Mouse (Mus musculus): ENCODE measurements around the gene Tmem179. TPM values are rescaled to one million over a fixed set of nuclear protein-coding genes. Genes with fewer than 3 reads are reported as not detected.

The Tmem179 gene
- 1 to 10 TPM; 5.8 to 6.6 TPM for total RNA-seq (2021)
- long read RNA-seq, experiment 1, transcript Tmem179-201 (4 exons, 2,380 nt), result major isoform, 9 of 9 reads
- long read RNA-seq, experiment 1, partial matches to known transcripts, result 0 of 9 reads
- long read RNA-seq, experiment 1, other reads (novel, unspliced or antisense), result 0 of 9 reads
- long read RNA-seq, experiment 2, transcript Tmem179-201 (4 exons, 2,380 nt), result major isoform, 21 of 23 reads
- long read RNA-seq, experiment 2, partial matches to known transcripts, result 0 of 23 reads
- long read RNA-seq, experiment 2, other reads (novel, unspliced or antisense), result 2 of 23 reads

DNA sequence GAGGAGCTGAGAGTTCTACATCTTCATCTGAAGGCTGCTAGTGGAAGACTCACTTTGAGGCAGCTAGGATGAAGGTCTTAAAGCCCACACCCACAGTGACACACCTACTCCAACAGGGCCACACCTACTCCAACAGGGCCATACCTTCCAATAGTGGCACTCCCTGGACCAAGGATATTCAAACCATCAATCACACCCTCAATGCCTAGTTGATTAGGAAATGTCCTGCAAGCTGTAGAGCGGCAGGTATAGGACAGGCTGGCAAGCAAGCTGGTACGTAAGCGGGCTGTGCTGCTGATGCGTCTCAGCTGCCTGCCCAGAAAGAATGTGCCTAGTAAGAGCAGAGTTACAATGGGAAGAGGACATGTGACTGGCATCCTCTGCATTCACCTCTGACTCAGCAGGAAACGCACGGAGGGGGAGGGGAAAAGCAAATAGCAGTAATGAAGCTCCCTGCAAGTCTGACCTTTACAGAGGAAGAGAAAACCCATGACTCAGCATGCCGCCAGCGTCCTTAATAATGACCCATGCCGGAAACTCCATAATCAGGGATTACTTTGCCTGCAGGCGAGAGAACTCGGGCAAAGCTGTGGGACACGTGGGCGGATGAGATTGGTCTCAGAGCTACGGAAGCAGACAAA is at the start of gene Tmem179:
Gene Tmem179, minus strand, starts transcription at position 51 of the 641 bp plus-strand sequence.
- peak in 1 of 2 experiments; percentile 65 for DNase-seq (ENCODE audit: low spot score in 2 of 2)

DNA sequence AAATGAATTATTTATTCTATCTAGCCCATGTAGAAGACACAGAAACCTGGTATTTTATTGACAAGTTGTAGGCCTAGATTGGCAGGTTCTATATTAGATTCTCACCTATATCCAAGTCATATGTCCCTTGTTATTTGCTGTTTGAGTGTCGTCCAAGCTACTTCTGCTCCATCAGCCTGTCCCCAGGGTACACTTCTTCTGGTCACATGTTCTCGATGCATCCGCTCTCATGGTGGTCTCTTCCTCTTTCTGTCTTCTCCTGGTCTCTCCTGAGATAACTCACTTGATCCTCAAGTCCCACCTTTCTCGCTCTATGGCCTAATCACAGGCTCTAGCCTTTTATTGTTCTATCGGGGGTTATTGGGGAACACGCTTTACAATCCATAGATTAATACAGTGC is 46.5 kb upstream of the Tmem179 start:
- no peak for DNase-seq (ENCODE audit: low spot score in 2 of 2)

DNA sequence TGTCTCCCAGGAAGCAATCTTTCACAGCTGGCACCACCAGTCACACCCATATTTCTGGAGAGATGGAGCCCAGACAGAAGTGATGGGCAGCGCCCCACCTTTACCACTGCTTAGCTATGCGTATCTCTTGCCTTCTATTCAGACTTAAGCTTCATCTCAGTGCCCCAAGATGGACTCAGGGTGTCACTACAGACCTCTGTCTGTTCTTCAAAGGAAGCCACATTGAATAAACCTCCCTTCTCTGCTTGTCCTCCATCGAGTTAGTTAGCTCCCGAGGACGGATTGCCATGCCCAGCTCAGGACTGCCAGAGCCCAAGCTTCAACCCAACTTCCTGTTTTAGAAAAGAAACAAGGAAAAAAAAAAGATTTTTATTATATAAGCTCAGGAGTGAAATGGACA is 45.9 kb upstream of the Tmem179 start:
- no peak for DNase-seq (ENCODE audit: low spot score in 2 of 2)

DNA sequence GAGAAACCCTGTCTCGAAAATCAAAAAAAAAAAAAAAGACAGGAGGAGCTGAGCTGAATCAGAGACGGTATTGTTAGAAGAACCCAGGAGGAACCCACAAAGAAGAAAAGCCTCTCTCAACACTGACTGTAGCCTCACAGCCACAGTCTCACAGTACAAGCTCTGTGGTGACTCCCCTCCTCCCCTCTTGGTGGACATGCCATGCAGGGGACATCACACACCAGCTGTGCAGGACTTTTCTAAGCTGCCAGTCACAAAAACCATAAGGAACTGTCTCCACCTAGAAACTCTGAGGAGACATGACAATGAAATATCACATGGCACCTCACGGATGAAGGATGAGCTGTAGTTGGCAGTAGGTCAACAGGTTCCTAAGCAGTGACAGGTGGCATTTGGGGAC is 44.6 kb upstream of the Tmem179 start:
- no peak for DNase-seq (ENCODE audit: low spot score in 2 of 2)

DNA sequence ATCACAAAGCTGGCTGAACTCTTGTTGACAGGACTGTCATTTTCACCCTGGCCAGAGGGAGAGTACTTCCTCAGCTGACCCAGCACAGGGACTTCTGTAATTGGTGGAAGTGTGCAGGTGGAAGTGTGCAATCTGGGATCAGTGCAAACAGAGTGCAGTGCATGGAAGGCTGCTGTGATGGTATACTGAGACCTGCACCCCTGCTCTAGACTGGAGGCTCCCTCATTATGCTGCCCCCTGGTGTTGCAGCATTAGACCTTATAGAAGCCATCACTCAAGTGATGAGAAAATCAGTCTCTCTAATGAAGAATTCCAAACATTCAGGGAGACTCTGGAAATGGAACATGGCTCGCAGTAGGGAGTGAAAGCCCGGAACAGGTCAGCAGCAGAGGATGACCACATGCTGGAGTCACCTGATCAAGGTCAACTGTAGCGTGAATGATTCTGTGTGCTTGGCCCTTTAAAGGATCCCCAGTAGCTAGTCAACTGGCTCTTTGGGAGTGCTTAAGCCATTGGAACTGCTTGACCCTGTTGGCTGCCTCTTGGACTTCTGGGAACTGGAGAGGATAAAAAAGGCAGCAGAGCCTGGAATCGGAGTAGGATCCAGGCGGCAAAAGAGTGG is 43.7 kb upstream of the Tmem179 start:
- no peak for DNase-seq (ENCODE audit: low spot score in 2 of 2)

DNA sequence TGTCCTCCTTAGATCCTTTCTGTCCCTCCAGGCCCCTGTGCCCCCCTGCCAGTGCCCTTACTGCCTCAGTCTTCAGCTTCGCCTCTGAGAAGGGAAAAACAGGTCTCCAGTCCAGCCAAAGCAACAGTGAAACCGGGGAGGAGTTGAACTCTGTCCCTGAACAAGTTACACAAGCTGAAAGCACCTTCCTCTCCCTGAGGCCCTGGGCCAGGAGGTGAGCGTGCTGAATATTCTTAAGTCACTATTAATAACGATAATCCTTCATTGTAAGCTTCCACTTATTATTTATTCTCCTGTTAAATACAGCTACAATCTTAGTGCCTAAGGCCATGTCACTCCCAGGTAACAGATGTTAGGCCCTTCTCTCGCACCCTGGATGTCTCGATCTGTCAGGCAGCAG is 43.1 kb upstream of the Tmem179 start:
- no peak for DNase-seq (ENCODE audit: low spot score in 2 of 2)

DNA sequence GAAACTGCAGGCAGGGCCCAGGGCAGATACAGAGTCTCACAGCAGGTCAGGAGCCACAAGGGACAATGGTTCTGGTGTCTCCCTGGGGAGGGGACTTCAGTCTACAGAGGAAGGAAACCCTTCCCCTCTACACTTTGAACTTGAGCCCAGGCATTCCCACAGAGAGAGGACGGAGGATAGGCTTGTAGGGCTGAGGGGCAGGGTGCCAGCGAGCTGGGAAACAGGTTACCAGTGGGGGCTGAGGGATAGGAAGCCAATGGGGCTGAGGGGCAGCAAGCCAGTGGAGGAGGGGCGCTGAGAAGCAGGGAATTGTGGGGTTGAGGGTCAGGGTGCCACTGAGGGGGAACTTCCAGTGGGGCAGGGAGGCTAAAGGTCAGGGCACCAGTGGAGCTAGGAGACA is 42.7 kb upstream of the Tmem179 start:
- DNase-seq (ENCODE audit: low spot score in 2 of 2), result no peak

DNA sequence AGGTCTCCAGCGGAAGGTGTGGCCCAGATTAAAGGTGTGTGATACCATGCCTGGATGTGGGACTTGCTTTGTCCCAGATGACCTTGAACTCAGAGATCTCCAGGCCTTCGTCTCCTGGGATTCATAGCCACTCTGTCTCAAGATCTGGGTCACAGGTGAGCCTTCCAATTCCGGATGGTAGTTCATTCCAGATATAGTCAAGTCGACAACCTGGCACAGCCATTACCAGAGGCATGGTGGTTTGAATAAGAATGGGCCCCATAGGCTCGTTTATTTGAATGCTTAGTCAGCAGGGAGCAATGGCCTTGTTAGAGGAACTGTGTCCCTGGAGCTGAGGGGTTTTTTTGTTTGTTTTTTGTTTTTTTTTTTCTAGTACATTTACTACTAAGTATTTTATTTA is 40.7 kb upstream of the Tmem179 start:
- no peak for DNase-seq (ENCODE audit: low spot score in 2 of 2)

DNA sequence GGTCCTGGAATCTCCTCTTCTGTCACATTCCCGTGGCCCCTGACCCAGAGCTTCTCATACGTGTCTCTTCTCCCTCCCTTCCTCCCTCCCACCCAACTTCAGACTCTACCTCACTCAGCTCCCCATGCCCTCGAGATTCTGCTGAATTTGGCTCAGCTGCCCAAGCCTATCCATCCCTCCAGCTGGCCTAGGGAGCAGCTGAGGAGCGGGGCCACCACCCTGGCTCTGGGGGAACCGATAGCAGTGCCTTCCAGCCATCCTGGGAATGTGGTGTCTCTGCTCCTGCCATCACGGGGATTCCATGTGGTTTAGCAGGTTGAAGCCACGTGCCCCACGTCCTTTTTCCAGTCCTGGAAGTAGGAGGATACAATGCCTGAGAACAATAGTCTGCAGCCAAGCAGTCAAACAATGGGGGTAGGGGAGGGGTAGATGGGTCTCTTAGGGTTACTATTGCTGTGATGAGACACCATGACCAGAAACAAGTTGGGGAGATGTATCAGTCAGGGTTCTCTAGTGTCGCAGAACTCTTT is 40.0 kb upstream of the Tmem179 start:
- no peak for DNase-seq (ENCODE audit: low spot score in 2 of 2)

DNA sequence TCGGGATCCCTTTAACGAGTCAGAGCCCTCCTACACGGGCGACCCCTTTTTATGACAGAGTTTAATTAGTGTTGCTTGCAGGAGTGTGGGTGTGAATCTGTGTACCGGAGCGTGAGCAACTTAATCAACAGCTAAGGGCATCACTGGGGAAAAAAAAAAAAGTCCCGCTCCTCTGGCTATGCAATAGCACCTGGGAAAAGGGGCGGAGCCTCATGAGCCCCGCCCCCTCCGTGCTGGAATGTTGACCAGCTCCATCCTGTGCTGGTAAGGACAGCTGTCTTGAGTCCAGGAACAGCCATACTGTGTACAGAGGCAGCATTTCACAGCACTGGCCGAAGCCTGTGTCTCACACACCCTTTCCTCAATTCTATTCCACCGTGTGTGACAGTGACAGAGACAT is 38.4 kb upstream of the Tmem179 start:
- no peak for DNase-seq (ENCODE audit: low spot score in 2 of 2)

DNA sequence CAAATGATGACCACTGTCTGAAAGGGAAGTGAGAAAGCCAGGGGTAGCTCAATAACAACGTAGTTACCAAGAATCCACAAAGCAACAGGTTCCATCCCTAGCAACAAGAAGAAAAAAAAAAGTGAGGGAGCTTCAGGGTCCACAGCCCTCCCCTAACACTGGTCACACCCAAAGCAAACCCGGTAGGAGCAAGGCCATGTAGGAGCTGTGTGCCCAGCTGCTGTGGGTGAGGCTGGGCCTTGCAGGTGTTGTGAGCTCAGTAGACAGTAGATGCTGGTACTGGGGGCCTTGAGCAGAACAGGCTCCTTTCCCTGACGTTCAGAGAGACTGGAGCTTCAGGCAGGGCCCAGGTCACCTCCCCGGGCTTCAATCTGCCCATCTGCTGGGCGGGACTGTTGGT is 36.0 kb upstream of the Tmem179 start:
- no peak for DNase-seq (ENCODE audit: low spot score in 2 of 2)

DNA sequence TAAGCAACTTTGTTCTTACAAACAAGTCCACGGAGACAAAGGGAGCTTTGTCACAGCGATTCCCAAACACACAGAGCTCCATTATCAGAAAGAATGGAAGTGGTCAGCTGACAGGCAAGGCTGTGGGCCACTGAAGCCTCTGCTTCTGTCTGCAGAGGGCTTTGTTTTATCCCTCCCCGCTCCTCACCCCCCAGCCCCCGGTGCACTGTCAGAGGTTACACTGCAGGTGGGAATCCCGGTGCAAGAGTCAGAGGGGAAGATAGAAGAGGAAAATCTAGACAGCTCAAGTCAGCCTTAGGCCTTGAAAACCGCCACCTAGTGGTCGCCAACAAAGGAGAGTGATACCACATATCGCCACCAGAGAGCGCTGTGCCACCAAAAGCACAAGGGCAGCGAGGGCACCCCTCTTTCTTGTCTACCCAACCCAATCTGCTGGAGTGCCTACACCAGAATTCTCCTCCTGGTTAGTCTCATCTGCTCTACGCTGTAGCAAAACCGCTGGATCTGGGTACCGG is 35.4 kb upstream of the Tmem179 start:
- DNase-seq (ENCODE audit: low spot score in 2 of 2), result peak; percentile 75

DNA sequence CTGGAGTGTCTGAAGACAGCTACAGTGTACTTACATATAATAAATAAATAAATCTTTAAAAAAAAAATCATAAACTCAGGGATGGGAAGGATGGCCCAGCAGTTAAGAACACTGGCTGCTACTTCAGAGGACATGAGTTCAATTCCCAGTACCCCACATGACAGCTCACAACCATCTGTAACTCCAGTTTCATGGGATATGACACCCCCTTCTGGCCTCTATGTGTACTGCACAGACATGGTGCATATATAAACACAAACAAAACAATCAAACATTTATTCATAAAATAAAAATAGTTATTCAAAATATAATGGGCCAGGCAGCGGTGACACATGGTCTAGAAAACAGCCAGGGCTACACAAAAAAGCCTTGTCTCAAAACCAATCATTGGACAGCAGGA is 32.7 kb upstream of the Tmem179 start:
- no peak for DNase-seq (ENCODE audit: low spot score in 2 of 2)

DNA sequence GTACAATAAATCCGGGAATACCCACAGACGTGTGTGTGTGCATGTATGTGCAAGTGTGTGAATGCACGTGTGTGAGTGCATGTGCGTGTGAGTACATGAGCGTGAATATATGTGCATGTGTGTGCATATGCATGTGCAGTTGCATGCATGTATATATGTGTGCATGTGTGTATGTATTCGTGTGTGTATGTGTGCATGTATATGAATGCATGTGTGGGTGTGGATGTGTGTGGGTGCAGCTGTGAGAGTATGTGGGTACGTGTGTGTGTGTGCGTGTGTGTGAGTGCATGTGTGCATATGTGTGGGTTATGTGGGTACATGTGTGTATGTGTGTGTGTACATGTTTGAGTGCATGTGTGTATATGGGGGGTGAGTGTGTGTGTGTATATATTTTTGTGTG is 29.6 kb upstream of the Tmem179 start:
- DNase-seq (ENCODE audit: low spot score in 2 of 2), result no peak

DNA sequence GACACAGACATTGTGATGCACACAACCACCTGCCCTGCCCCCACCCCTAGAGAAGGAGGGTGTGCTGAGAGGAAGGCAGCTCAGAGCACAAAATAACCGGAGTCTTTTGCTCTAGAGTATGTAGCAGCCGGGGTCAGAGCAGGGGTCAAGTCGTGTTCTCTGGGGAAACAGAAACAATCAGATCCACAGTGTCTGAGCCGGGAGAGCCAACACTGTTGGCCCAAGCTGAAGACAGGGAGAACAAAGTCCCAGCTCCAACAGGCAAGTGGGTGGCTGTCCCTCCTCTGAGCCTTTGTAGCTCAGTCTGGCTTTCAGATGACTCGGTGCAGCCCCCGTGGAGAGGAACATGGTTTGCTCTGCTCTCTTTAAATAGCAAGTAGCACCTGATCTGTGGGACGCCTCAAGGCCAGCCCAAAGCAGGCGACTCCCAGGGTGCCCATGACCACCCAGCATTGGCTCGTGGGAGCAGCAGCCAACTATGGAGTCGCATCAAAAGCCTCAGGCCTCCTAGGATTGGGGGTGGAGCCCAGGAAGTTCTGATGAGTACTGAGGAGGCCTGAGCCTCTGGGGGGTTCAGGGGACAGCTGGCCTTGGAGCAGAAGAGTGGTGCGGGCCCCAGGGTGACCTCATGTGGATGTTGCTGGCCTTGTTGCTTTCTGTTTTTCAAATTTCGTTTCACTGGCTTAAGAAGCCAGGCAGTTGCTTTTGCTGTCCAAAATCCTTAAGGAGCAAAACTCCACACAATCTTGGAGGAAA is 28.6 kb upstream of the Tmem179 start:
- DNase-seq (ENCODE audit: low spot score in 2 of 2), result no peak

DNA sequence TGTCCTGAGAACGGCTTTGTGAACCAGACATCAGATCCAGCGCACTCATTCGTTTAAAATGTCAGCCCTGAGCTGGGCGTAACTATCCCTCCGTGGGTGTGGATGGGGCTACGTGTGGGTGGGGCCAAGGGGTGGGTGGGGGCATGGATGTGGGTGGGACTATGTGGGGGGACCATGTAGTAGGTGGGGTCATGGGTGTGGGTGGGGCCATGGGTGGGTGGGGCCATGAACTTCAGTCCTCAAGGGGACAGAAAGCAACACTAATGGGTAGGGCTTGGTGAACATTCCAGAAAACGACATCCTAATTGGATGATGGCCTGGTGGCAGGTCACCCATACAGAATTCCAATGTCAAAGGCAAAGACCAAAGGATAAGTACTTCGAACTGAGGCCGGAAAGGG is 27.4 kb upstream of the Tmem179 start:
- DNase-seq (ENCODE audit: low spot score in 2 of 2), result no peak

DNA sequence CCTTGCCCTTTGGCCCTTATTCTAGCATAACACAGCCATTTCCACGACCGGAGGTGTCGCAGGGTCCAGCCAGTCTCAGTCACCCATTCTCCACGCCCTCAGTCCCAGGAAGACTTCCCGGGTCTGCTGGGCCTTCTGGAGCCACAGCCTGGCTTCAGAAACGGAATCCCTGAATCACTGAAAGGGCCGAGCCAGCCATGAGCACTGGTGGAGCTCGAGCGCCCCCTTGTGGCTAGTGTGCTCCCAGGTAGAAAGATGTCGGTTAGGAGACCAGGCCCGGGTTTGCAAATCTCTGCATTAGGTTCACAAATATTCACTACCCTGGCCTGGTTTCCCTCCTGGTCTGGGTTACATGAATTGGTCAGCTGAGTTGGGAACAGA is 26.4 kb upstream of the Tmem179 start:
- DNase-seq (ENCODE audit: low spot score in 2 of 2), result peak; percentile 79 to 80

DNA sequence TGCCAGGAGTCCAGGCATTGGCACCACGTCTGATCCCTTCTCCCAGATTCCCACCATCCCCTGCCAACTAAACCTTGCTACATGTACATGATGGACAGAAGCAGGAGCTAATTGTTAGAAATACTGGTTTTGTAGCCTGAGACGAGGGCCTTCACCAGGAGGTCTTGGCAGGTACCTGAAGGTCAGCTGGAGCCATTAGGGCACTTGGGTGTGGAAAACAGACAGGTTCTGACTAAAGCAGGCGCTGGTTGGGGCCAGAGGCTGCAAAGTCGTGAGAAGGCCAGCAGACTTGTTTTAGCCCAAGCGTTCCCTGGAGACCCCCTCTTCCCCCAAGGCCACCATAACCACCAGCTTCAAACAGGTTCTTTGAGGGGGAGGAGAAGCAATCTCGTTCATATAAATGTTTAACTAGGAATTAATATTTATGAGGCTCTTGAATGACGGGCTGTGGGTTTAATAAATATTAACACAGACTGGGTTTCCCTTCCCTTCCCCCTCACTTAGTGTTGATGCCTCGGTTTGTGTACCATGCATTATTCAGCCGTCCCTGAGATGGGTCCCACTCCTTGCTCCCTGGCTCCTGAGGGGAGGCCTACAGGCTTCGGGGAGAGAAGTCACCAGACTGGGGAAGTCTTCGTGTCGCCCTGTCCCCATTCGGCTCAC is 25.8 kb upstream of the Tmem179 start:
- no peak for DNase-seq (ENCODE audit: low spot score in 2 of 2)

DNA sequence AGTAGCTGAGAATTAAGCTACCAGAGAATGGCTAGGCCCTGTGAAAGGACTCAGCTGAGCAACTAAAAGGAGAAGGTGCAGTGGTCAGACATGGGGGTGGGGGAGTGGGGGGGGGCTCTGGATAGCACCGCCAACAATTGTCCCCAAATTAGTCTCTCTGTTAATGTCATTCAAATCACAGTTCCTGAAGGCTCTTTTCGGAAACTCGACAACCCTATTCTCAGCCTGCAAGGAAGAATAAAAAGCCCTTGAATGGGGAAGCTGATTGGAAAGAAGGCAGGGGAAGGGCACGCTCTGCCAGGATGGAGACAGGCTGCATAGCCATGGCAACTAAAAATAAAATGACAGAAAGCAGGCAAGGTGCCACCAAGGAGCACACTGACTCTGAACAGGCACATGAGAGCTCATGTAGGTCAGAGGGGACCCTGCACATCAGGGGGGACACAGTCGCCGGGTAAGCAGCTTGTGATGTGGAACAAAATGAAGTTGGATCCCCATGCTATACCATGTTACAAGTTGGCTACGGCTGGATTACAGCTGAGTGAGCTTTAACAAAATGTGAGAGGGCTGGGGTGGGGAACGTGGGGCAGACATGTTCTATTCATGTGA is 25.0 kb upstream of the Tmem179 start:
- DNase-seq (ENCODE audit: low spot score in 2 of 2), result no peak

DNA sequence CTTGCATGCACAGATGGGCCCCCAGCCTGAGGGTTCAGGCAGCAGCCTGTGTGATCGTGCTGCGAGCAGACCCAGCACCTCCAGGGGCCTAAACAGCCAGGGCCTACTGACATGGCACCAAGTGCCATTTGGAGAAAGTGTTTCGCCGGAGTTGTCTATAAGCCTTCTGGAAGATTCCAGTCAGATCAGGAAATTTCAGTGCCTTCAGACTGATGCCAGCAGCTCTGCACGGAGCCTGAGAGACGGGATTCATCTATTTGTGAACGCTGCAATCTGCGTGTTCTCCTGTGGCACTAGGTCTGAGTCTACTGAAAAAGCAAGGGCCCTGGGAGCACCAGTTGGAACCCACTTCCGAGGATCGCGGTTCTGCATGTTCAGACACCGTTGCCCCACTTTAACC is 23.8 kb upstream of the Tmem179 start:
- DNase-seq (ENCODE audit: low spot score in 2 of 2), result no peak
